Mouse (Mus musculus): ENCODE data around the gene Draxin. TPM values are rescaled to one million over a fixed set of nuclear protein-coding genes. Genes with fewer than 3 reads are reported as not detected.

The Draxin gene
- total and polyA plus RNA-seq, 3 experiments = 0.08 to 0.17 TPM; not detected in 1

DNA sequence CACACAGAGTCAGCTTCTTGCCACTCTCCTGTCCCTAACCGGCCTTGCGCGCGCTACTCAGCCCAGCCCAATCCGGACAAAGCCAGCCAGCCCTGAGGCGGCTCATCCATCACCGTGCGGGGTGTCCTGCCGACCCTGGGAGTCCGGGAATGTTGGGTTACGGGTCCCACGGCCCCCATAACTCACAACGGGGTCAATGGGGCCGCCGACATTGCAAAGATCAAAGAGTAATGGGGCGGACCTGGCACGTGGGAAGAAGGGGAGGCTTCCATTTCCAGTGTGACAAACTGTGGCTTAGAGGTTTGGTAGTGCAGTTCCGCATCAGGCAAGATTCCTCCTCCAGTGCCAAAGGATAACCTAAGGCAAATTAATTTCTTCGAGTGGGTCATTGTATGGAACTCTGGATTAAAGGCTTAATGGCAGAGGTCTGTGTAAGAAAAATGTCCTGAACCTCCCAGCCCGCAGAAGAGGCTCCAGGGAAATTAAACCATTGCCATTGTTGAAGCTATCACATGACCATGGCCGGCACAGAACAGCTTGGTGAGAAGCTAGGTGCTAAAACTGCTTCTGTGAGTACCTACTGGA lies 1.1 kb upstream of the Draxin start:
- H3K27ac ChIP-seq (ENCODE audit: control insufficient read depth, low read depth, low read length) = no peak overlapping the region
- H3K79me2 ChIP-seq (ENCODE audit: control insufficient read depth, insufficient read depth, low read length, poor library complexity) = no peaks in the 10 kb centered on the region
- H3K27me3 ChIP-seq (ENCODE audit: control insufficient read depth in 1 of 2, insufficient read depth in 2 of 2, low read length in 2 of 2) = no peaks in the 10 kb centered on the region; a peak in 2 of 4 replicates
- H3K4me1 ChIP-seq (ENCODE audit: control insufficient read depth in 1 of 2, insufficient read depth in 2 of 2, low read length in 2 of 2) = peaks cover 2 to 4% of the 10 kb centered on the region in 2 experiments; a peak in 3 of 4 replicates
- TF ChIP-seq USF2 (IDR thresholded peaks at IDR 0.05; ENCODE audit: borderline replicate concordance in 1 of 2, insufficient read depth in 1 of 2, low read depth in 1 of 2, low read length in 2 of 2) = no peak
- H3K9ac ChIP-seq (ENCODE audit: control insufficient read depth, low read depth, low read length, poor library complexity, severe bottlenecking) = no peak overlapping the region
- no peak for DNase-seq (ENCODE audit: low read depth, low spot score)
- no peaks in the 10 kb centered on the region for H3K9me3 ChIP-seq (replicated peaks; ENCODE audit: insufficient read depth, low read length)
- peaks cover 0 to 3% of the 10 kb centered on the region in 2 experiments; a peak in 2 of 4 replicates for H3K36me3 ChIP-seq (ENCODE audit: control insufficient read depth in 1 of 2, insufficient read depth in 2 of 2, low read length in 2 of 2)
- no peak overlapping the region for H3K4me3 ChIP-seq (ENCODE audit: control insufficient read depth in 1 of 2, insufficient read depth in 1 of 2, low read depth in 2 of 2, low read length in 2 of 2)

DNA sequence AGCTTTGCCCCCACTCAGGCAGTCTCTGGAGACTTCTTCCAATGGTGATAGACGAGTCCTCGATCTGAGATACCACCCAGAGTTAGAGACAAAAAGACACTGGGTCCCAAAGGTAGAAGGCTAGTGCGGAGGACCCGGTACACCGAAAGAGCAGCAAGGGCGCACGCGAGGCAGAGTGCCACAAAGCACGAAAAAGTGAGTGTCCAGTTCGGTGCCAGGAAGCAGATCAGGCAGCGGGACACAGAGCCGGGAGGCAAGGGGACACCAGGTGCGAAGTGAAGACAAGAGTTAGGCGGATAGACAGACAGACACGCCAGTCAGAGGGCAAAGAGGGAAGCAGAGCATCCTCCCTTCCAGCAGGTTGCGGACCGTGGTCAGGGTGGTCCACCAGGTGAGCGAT lies 365 bp downstream of the Draxin start, which contains the start of gene Mad2l2:
Mad2l2 (plus strand) TSS at position 252 of the 400 bp plus-strand sequence.
- Histone ChIP-seq H3K27ac (ENCODE audit: control insufficient read depth, low read depth, low read length) (no peak within 1 kb of the TSS), H3K4me3 (ENCODE audit: control insufficient read depth in 1 of 2, insufficient read depth in 1 of 2, low read depth in 2 of 2, low read length in 2 of 2) (no peak within 1 kb of the TSS), H3K79me2 (ENCODE audit: control insufficient read depth, insufficient read depth, low read length, poor library complexity) (no peaks in the 10 kb centered on the region), H3K9ac (ENCODE audit: control insufficient read depth, low read depth, low read length, poor library complexity, severe bottlenecking) (no peak within 1 kb of the TSS), H3K4me1 (ENCODE audit: control insufficient read depth in 1 of 2, insufficient read depth in 2 of 2, low read length in 2 of 2) (peaks cover 1 to 2% of the 10 kb centered on the region in 2 experiments; a peak in 3 of 4 replicates), H3K27me3 (ENCODE audit: control insufficient read depth in 1 of 2, insufficient read depth in 2 of 2, low read length in 2 of 2) (no peaks in the 10 kb centered on the region; a peak in 2 of 4 replicates), H3K36me3 (ENCODE audit: control insufficient read depth in 1 of 2, insufficient read depth in 2 of 2, low read length in 2 of 2) (peaks cover 0 to under 1% of the 10 kb centered on the region in 2 experiments; a peak in 2 of 4 replicates), H3K9me3 (replicated peaks; ENCODE audit: insufficient read depth, low read length) (no peaks in the 10 kb centered on the region)
- DNase-seq (ENCODE audit: low read depth, low spot score) = no peak
- no peak for TF ChIP-seq CTCF (IDR thresholded peaks at IDR 0.05 in 2 of 3, conservative IDR thresholded peaks at IDR 0.05 in 1 of 3; ENCODE audit: control insufficient read depth in 1 of 3, insufficient read depth in 1 of 3, low read depth in 2 of 3, low read length in 3 of 3, poor library complexity in 1 of 3, severe bottlenecking in 1 of 3)
- no peak for TF ChIP-seq MXI1 (IDR thresholded peaks at IDR 0.05; ENCODE audit: low read depth, low read length)
- no peak for TF ChIP-seq ZNF384 (IDR thresholded peaks at IDR 0.05; ENCODE audit: low read depth, low read length)
- no peak for TF ChIP-seq NRF1 (IDR thresholded peaks at IDR 0.05; ENCODE audit: insufficient read depth, low read depth, low read length, poor library complexity, severe bottlenecking)
- TF ChIP-seq ZKSCAN1 (IDR thresholded peaks at IDR 0.05; ENCODE audit: low read depth, low read length) = no peak
- TF ChIP-seq MYC (IDR thresholded peaks at IDR 0.05; ENCODE audit: low read depth, low read length) = no peak
- no peak for TF ChIP-seq BHLHE40 (IDR thresholded peaks at IDR 0.05; ENCODE audit: borderline replicate concordance, low read depth, low read length)

DNA sequence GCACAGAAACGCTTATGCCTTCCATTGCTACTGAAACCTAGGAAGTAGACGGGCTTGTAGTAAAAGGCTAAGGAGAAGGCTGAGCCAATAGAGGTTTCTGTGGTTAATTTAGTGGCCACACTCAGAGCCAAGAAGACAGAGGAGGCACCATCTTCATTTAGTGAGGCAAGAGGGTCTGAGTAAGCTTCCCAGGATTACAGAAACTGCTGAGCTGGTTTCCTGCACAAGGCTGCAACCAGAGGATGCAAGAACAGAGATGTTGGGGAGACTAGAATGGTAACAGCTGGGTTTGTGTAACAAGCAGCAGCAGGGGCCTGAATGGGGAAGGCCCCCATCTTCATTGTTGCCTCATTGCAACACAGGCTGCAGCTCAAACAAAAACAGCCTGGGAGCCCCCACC lies 1.8 kb downstream of the Draxin start:
- Histone ChIP-seq H3K4me1 (ENCODE audit: control insufficient read depth in 1 of 2, insufficient read depth in 2 of 2, low read length in 2 of 2) (no peaks in the 10 kb centered on the region), H3K9ac (ENCODE audit: control insufficient read depth, low read depth, low read length, poor library complexity, severe bottlenecking) (no peak overlapping the region), H3K4me3 (ENCODE audit: control insufficient read depth in 1 of 2, insufficient read depth in 1 of 2, low read depth in 2 of 2, low read length in 2 of 2) (no peak overlapping the region), H3K9me3 (replicated peaks; ENCODE audit: insufficient read depth, low read length) (no peaks in the 10 kb centered on the region), H3K27me3 (ENCODE audit: control insufficient read depth in 1 of 2, insufficient read depth in 2 of 2, low read length in 2 of 2) (no peaks in the 10 kb centered on the region; a peak in 2 of 4 replicates), H3K27ac (ENCODE audit: control insufficient read depth, low read depth, low read length) (no peak overlapping the region), H3K79me2 (ENCODE audit: control insufficient read depth, insufficient read depth, low read length, poor library complexity) (no peaks in the 10 kb centered on the region), H3K36me3 (ENCODE audit: control insufficient read depth in 1 of 2, insufficient read depth in 2 of 2, low read length in 2 of 2) (no peaks in the 10 kb centered on the region)
- no peak for DNase-seq (ENCODE audit: low read depth, low spot score)
- TF ChIP-seq USF2 (IDR thresholded peaks at IDR 0.05; ENCODE audit: borderline replicate concordance in 1 of 2, insufficient read depth in 1 of 2, low read depth in 1 of 2, low read length in 2 of 2) = no peak
- no peak for TF ChIP-seq MAFK (IDR thresholded peaks at IDR 0.05; ENCODE audit: borderline replicate concordance, low read depth, low read length)
- no peak for TF ChIP-seq RAD21 (IDR thresholded peaks at IDR 0.05; ENCODE audit: low read depth, low read length)
- no peak for TF ChIP-seq POLR2AphosphoS5 (IDR thresholded peaks at IDR 0.05; ENCODE audit: borderline replicate concordance, low read depth, low read length)
- TF ChIP-seq ETS1 (IDR thresholded peaks at IDR 0.05; ENCODE audit: low read depth, low read length) = no peak
- TF ChIP-seq KAT2A (conservative IDR thresholded peaks at IDR 0.05; ENCODE audit: low read depth, low read length) = no peak
- TF ChIP-seq E2F4 (IDR thresholded peaks at IDR 0.05; ENCODE audit: borderline replicate concordance, low read depth, low read length) = no peak
- no peak for TF ChIP-seq ZMIZ1 (IDR thresholded peaks at IDR 0.05; ENCODE audit: low read depth, low read length)
- TF ChIP-seq MAZ (IDR thresholded peaks at IDR 0.05; ENCODE audit: low read depth, low read length) = no peak
- TF ChIP-seq SIN3A (IDR thresholded peaks at IDR 0.05; ENCODE audit: low read length) = no peak
- no peak for TF ChIP-seq GABPA (IDR thresholded peaks at IDR 0.05; ENCODE audit: low read depth, low read length)
- no peak for TF ChIP-seq JUND (IDR thresholded peaks at IDR 0.05; ENCODE audit: low read depth, low read length)
- no peak for TF ChIP-seq MEF2A (IDR thresholded peaks at IDR 0.05; ENCODE audit: extremely low read depth, insufficient replicate concordance, low read depth, low read length, poor library complexity, severe bottlenecking)
- TF ChIP-seq EP300 (IDR thresholded peaks at IDR 0.05; ENCODE audit: low read depth in 1 of 2, low read length in 2 of 2) = no peak
- TF ChIP-seq BHLHE40 (IDR thresholded peaks at IDR 0.05; ENCODE audit: borderline replicate concordance, low read depth, low read length) = no peak
- TF ChIP-seq TBP (IDR thresholded peaks at IDR 0.05; ENCODE audit: low read depth, low read length) = no peak
- no peak for TF ChIP-seq POLR2A (IDR thresholded peaks at IDR 0.05; ENCODE audit: control insufficient read depth in 1 of 2, insufficient read depth in 1 of 2, low read depth in 1 of 2, low read length in 2 of 2, poor library complexity in 1 of 2)
- no peak for TF ChIP-seq GATA1 (IDR thresholded peaks at IDR 0.05; ENCODE audit: low read depth, low read length)
